Mouse (Mus musculus) kidney, embryonic 14.5 days (tissue): ENCODE data around the gene Prss23. TPM values are rescaled to one million over a fixed set of nuclear protein-coding genes. Genes with fewer than 3 reads are reported as not detected.

ENCODE experiments used
- ATAC-seq: fragments of 200-750 bp; cut with Nextera tagmentation; 2 replicates; pipeline ENCODE4 v1.8.0; 2017; ENCODE audit warnings: moderate number of reproducible peaks, mild to moderate bottlenecking, moderate TSS enrichment, moderate library complexity; ENCODE audit not compliant: low FRiP score, low TSS enrichment
- H3K27ac ChIP-seq: fragments of 300-500 bp; sonication (generic); 2 replicates; pipeline ENCODE4 v1.5.1; 2014; ENCODE audit warnings: low read depth, mild to moderate bottlenecking, low read length, moderate library complexity, mixed read lengths
- H3K27me3 ChIP-seq: fragments of 300-500 bp; sonication (generic); 2 replicates; pipeline ENCODE4 v1.6.1; 2014; ENCODE audit warnings: mild to moderate bottlenecking, low read length; ENCODE audit not compliant: control insufficient read depth, insufficient read depth
- H3K36me3 ChIP-seq: fragments of 300-500 bp; sonication (generic); 2 replicates; pipeline ENCODE4 v1.6.1; 2014; ENCODE audit warnings: low read length, mixed read lengths; ENCODE audit not compliant: control insufficient read depth, insufficient read depth
- H3K4me1 ChIP-seq: fragments of 300-500 bp; sonication (generic); 2 replicates; pipeline ENCODE4 v1.6.1; 2014; ENCODE audit warnings: low read length, mixed read lengths; ENCODE audit not compliant: control insufficient read depth, insufficient read depth
- H3K4me2 ChIP-seq: fragments of 300-500 bp; sonication (generic); replicated peaks from 2 replicates; pipeline ENCODE4 v1.6.1; 2014; ENCODE audit warnings: low read depth, mild to moderate bottlenecking, low read length
- H3K4me3 ChIP-seq: fragments of 300-500 bp; sonication (generic); 2 replicates; pipeline ENCODE4 v1.5.1; 2014; ENCODE audit warnings: mild to moderate bottlenecking, low read length
- H3K9ac ChIP-seq: fragments of 300-500 bp; sonication (generic); 2 replicates; pipeline ENCODE4 v1.6.1; 2014; ENCODE audit warnings: low read depth, mild to moderate bottlenecking, low read length, moderate library complexity
- H3K9me3 ChIP-seq: fragments of 300-500 bp; sonication (generic); 2 replicates; pipeline ENCODE4 v1.6.1; 2016; ENCODE audit warnings: low read length; ENCODE audit not compliant: control insufficient read depth
- WGBS: fragments of 180-500 bp; shearing (Covaris S2); extraction: QIAGEN DNeasy Blood & Tissue Kit; methylation state at CpG from one replicate; pipeline ENCODE4 v1.1.7; 2014; 5-methylcytosine and 5-hydroxymethylcytosine counted together
- polyA plus RNA-seq: library from polyadenylated mRNA; unstranded; fragments of >200 nt; fragmentation: Nextera tagmentation; extraction: Ambion mirVana; gene quantifications from 2 replicates; pipeline ENCODE4 v1.2.1, GENCODE M21; 2014

Prss23 gene
- polyA plus RNA-seq, 1 experiment from 2014 or later, result 80.0 TPM

DNA sequence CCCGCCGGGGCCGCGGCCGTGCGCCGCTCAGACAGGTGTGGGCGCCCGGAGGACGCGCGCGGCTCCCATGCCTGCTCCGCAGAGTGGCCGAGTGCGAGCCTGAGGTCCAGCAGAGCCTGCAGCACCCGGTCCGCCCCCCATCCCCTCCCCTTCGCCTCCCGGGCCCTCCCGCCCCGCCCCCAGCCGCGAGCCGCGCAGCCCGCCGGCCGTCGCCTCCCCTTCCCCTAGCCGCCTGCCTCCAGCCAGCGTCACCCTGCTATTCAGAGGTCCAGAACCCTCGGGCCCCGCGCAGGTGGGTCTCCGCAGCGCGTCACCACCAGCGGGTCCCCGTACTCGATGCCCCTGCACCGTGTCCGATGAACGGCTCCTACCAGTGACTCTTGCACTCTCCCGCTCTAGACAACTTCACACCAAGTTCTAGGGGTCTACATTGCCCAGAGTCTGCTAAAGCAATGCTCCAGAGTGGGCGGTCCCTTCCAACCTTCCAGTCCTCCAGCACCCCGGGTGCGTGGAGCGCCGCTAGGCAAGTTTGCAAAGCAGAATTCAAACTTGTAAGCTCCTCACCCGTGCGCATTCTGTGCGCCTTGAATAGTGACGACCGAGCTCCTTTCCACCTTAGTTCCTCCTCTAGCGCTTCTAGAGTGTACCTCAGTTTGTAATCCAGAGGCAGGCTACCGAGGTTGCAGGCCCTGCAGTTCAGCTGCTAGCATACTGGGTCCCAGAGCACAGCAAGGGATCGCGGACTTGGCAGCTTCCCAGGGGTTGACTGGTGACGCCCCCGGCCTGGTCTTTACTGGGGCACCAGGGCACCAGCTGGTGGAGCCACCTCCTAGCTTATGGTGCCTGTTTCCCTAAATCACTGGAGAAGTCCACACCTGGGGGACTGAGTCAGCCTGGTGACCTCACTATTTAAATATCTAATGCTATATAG, 9.3 kb downstream of the Prss23 start:
- peak overlapping the region; percentile 70 for H3K27ac ChIP-seq
- peak overlapping the region; percentile 90 for H3K4me2 ChIP-seq
- no peaks in the 10 kb centered on the region for H3K36me3 ChIP-seq
- H3K4me1 ChIP-seq, result no peaks in the 10 kb centered on the region
- H3K9ac ChIP-seq, result peak overlapping the region; percentile 81
- H3K27me3 ChIP-seq, result no peaks in the 10 kb centered on the region
- H3K9me3 ChIP-seq, result peaks cover 5% of the 10 kb centered on the region; the same call in 1 of the 2 replicates
- ATAC-seq, result peak; percentile 91
- peak overlapping the region; percentile 73 for H3K4me3 ChIP-seq
- WGBS, result under 1% methylated on average over 48 of the region's 61 CpGs

DNA sequence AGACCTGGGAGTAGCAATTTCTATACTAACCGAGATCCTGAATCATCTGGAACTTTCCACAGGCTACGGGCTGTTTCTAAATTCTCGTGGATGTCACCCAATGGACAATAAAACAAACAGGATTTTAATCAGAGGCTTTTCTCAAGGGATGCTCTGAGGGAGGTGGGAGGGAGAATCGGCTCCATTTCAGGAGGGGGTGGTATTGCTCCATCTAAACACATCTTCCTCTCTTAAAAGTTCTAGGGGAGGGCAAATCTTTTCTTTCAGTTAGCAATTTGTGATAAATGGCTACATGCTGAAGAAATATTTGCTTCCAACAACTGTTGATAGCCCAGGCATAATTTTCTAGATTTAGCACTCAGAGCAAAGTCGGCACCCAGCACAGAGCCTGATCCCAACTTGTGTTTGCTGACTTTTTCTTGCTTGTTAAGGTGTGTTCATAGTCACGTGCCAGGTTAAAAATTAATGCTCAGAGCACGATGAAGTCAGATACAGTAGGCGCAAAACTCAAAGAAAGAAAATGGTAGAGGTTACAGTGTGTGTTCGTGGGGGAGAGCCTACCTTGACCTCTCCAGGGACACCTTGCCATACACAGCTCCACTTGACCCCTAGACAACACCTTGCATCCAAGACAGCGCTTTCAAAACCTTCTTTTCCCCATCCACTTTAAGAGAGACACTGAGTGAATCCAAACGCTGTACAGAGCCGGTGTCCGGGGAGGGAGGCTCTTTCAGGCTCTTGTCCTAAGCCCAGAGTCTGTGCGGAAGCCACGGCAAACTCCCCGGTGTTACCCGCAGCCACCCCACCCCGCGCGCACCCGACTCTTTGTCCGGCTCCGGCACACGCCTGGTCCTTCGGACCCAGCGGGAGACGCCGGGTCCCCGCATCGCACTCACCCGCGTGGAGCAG, 10.2 kb downstream of the Prss23 start:
- ATAC-seq, result peak; percentile 56
- peak overlapping the region; percentile 73 for H3K4me3 ChIP-seq
- no peaks in the 10 kb centered on the region for H3K4me1 ChIP-seq
- H3K27ac ChIP-seq, result peak overlapping the region; percentile 70
- no peaks in the 10 kb centered on the region for H3K36me3 ChIP-seq
- H3K27me3 ChIP-seq, result no peaks in the 10 kb centered on the region
- H3K9ac ChIP-seq, result peak overlapping the region; percentile 81
- H3K9me3 ChIP-seq, result peaks cover 5% of the 10 kb centered on the region; the same call in 1 of the 2 replicates
- H3K4me2 ChIP-seq, result peak overlapping the region; percentile 90
- 8% methylated on average over 29 of the region's 32 CpGs for WGBS

DNA sequence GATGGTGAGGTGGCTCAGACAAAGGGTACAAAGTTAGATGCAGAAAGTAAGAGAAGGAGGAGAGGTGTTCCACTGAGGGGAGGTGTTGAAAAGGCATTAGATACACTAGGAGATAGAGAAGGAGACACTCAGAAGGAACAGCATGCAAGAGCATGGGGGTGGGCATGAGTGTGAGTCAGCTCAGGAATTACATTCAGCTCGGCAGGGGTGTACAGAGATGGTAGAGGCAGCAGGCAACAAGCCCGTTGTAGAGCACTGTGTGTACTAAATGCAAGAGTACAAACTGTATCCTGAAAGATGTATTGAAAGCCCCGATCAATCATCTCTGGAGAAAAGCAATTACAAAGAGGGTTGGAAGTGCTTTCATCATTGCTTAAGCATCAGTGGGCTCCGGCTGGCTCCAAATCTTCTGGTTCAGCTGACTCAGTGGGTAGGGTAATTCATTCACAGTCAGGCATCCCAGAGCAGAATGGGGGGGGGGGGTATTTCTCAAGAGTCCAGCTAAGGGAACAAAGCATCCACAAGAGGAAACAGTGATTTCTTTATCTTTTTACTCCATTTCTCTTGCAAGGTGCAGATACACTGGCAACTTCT, 15.0 kb downstream of the Prss23 start:
- ATAC-seq, result no peak
- H3K9ac ChIP-seq, result no peak overlapping the region
- 67% methylated on average over 4 of the region's 4 CpGs for WGBS
- no peak overlapping the region for H3K4me3 ChIP-seq
- H3K27ac ChIP-seq, result no peak overlapping the region
- H3K4me1 ChIP-seq, result no peaks in the 10 kb centered on the region
- H3K27me3 ChIP-seq, result no peaks in the 10 kb centered on the region
- H3K9me3 ChIP-seq, result no peaks in the 10 kb centered on the region
- peaks cover 15% of the 10 kb centered on the region for H3K36me3 ChIP-seq
- no peak overlapping the region for H3K4me2 ChIP-seq

DNA sequence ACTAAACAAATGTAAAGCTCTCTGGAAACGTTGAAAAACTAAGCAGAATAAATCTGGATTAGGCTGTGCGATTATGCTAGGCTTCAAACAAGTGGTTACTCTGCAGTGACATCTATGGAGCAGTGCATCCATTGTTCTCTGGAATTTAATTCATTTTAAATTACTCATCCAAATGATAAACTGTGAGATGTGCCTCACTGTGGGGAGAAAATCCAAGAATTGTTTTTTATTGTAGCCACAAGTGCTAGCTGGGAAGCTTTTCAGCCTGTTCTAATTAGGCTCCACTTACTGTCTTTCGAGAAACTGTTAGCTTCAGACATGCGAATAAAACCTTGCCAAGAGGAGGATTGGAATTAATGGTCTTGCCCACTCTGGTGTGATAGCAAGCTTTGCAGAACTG, 18.3 kb downstream of the Prss23 start:
- H3K9ac ChIP-seq, result no peak overlapping the region
- WGBS, result 82% methylated on average over 4 of the region's 4 CpGs

GRCm38 (mm10) chr7:89499516-89500307, 27.3 kb downstream of the Prss23 start:
- H3K27ac ChIP-seq, result no peak overlapping the region
- peak; percentile 43 for ATAC-seq
- 25% methylated on average over 17 of the region's 17 CpGs for WGBS
- peak overlapping the region; percentile 35 for H3K4me2 ChIP-seq
- peaks cover 10% of the 10 kb centered on the region; the same call in 1 of the 2 replicates for H3K4me1 ChIP-seq
- H3K27me3 ChIP-seq, result no peaks in the 10 kb centered on the region
- no peaks in the 10 kb centered on the region for H3K9me3 ChIP-seq
- no peaks in the 10 kb centered on the region for H3K36me3 ChIP-seq
- no peak overlapping the region for H3K9ac ChIP-seq
- H3K4me3 ChIP-seq, result peak overlapping the region; percentile 18; the same call in 1 of the 2 replicates

More for the DNA sequence above, 18.3 kb downstream of the Prss23 start:
- Histone ChIP-seq H3K4me3 (no peak overlapping the region), H3K27me3 (no peaks in the 10 kb centered on the region), H3K4me2 (no peak overlapping the region), H3K4me1 (no peaks in the 10 kb centered on the region), H3K27ac (no peak overlapping the region), H3K9me3 (no peaks in the 10 kb centered on the region), H3K36me3 (peaks cover 15% of the 10 kb centered on the region)
- no peak for ATAC-seq

DNA sequence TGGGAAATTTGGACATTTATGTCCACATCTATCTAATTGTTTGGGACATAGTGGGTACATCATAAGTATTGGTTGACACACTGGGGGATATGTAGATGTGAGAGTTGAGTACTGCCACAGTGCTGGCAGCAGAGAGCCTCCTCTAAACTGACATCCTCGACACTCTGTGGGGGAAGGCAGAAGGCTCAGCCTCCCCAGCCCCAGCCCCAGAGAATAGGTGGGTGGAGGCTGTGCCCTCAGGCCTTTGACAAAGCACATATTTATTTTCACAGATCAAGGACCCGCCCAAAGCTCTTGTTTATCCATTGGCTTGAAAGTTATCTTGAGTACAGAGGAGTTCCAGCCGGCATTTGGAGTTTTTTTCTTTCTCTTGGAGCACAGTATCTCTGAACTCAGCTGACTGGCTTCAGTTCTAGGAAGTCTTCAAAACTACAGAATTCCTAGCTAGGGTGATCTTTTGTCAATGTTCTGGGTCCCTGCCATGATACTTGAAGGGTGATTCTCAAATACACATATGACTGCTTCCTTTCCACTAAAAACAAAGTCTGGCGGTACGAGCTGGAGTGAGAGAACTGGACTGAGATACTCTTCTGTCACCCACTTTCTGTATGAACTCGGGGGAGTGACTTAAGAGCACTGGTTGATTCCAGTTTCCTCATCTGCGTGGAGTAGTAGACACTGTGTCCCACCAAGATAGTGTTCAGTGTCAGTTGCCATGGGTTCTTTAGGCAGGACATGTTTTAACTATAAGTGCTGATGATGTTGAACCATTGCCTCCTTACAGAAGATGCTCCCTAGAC, 43.0 kb downstream of the Prss23 start:
- Histone ChIP-seq H3K27ac (peak overlapping the region; percentile 15; the same call in 1 of the 2 replicates), H3K9me3 (no peaks in the 10 kb centered on the region), H3K4me1 (0 out of 2 replicates have a peak, but pooled peaks cover 5% of the 10 kb centered on the region), H3K36me3 (no peaks in the 10 kb centered on the region), H3K9ac (no peak overlapping the region), H3K4me2 (no peak overlapping the region), H3K4me3 (no peak overlapping the region), H3K27me3 (no peaks in the 10 kb centered on the region)
- 63% methylated on average over 7 of the region's 7 CpGs for WGBS
- no peak for ATAC-seq

DNA sequence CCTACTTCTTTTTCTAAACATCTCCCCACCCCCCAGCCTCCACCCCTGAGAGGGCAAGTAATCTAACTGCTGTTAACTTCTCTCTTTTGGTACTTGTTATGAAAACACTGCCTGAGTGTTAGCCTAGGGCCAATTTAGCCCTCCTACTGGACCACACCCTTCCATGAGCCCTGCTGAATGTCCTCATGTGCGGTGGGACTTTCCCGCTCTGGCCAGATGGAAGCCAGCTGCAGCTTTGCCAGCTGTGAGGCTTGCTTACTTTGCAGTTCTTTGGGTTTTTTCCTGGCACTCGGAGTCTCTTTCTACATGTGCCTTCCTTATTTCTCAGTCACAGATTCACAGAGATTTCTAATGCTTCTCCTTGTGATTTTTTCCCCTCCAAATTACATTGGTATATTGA, 45.3 kb downstream of the Prss23 start:
- H3K27me3 ChIP-seq, result no peaks in the 10 kb centered on the region
- WGBS, result 48% methylated on average over 3 of the region's 3 CpGs
- H3K4me1 ChIP-seq, result 0 out of 2 replicates have a peak, but pooled peaks cover 5% of the 10 kb centered on the region
- H3K4me2 ChIP-seq, result no peak overlapping the region
- H3K9ac ChIP-seq, result no peak overlapping the region
- no peak overlapping the region for H3K27ac ChIP-seq
- H3K4me3 ChIP-seq, result no peak overlapping the region
- no peak for ATAC-seq
- no peaks in the 10 kb centered on the region for H3K9me3 ChIP-seq
- no peaks in the 10 kb centered on the region for H3K36me3 ChIP-seq
